Mouse (Mus musculus) megakaryocyte, embryonic 14.5 days (primary cell): Measurements from ENCODE around the gene C1qtnf5.

ENCODE experiments used
- FLI1 ChIP-seq: IDR thresholded peaks from 2 replicates; pipeline ENCODE4 v1.6.1; 2012; ENCODE audit warnings: low read length, inconsistent platforms, mixed read lengths
- GATA1 ChIP-seq: IDR thresholded peaks from 3 replicates; pipeline ENCODE4 v1.6.1; 2012; ENCODE audit warnings: mixed read lengths, low read length, inconsistent platforms, borderline replicate concordance

DNA sequence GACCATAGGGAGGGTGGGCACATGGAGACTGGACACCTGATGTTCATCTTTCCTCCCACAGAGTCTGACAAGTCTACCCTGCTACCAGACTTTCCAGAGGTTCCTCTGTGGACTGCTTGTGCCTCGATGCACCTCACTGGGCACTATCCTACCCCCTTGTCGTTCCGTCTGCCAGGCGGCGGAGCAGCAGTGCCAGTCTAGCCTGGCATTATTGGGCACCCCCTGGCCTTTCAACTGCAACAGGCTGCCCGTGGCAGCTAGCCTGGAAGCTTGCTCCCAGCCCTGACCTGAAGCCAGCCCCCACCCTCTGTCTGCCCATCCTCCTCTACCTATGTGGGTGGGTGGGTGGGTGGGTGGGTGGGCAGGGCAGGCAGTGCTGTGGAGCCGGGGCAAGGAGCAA, 863 bp upstream of the C1qtnf5 start:
- no peak for TF ChIP-seq GATA1
- TF ChIP-seq FLI1: no peak
